Mouse (Mus musculus) v-Abl transformed pro-B cells (cell line): Measurements from ENCODE around the gene Nkx2-5.

Experiments used
- in situ Hi-C, 2 experiments: fragments of 400-800 bp; cut with MboI; formaldehyde crosslinking; loops; one replicate each; pipeline ENCODE4 v1.15.1; 2025; ENCODE audit not compliant: unreplicated experiment in 2 of 2

Gene Nkx2-5

DNA sequence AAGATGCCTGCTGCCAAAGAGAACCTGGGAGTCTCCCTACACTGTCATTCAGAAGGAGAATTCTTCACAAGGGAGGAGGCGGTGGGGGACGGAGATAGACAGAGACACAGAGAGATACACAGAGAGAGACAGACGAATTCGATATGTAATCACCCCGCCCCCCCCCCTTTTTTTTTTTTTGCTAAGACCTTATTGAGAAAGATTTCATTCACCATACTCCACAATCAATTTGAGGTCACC lies at the start of gene Nkx2-5:
Gene Nkx2-5, minus strand, starts transcription at position 101 of the 240 bp plus-strand sequence.
- in situ Hi-C loops = no loop called here

DNA sequence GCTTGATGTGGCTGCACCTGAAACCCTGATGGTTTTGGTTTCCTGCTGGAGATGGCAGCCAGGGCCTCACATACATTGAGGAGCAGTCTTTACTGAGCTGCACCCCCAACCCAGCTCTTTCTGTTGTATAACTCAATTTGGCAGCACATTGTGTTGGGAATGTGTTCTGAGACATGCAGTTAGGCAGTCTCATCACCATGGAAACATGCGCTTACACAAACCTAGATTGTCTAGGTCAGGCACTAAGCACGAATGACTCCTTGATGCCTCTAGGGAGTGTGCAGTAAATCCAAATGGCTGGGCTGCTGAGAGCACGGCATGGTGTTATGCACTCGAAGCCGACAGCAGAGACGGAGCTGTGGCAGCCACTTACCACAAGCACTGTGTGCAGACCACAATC lies 49.5 kb upstream of the Nkx2-5 start:
- in situ Hi-C loops = loop anchor here (10.0 to 25.0 kb wide), 2 partner anchors 110 to 618 kb away; partner anchors contain the start of gene Grm4 (in 1 of the 2)

DNA sequence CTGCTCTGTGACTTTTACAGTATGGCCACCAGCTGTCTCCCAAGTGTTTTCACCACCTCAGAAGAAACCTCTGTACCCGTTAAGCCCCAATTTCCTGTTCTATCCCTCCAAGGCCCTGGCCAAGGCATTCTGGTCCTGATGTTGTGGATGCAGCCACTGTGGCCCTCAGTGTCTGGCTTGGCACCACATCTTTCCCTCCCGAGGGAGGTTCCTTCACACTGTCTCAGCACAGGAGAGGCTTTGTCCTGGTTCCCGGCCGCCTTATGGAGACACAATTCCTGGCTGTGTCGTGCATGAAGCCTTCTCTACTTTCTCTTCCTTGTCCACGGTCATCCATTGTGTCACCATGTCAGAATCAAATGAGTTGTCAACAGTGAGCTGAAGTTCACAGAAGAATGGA lies 48.7 kb upstream of the Nkx2-5 start:
- in situ Hi-C loops = loop anchor here (10.0 to 25.0 kb wide), 2 partner anchors 111 to 619 kb away; partner anchors contain the start of gene Grm4 (in 1 of the 2)

DNA sequence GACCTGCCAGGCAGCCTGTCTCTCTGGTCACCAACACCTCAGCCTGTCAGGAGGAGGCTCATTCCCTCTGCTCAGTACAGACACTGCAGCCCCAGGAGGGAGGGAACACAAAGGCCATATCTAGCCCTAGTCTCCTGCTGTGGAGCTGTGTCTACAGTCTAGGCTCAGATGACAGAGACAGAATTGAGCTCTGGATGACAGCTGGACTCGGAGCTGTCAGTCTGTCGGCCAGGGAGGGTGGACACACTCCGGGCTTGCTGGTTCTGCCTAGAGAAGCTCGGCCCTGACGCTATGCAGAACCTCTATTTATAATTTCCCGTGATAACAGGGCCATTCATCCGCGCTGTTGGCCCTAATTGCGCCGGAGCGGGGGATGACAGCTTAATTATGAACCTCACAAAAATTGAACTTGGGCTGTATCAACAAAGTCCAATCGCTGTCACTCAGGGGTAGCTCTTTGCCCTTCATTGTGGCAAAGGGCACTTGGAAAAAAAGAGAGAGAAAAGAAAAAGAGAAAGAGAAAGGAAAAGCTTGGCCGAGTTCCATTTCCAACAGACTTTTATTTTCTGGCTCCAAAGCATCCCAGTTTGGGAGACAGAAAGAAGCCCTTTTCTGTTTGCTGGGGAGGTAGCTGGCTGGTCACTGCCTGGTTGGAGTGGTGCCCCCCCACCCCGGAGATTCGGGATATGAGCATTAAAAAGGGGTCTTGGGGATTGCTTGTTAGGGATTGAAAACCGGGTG lies 48.0 kb upstream of the Nkx2-5 start:
- in situ Hi-C loops = loop anchor here (10.0 to 25.0 kb wide), 2 partner anchors 112 to 619 kb away; partner anchors contain the start of gene Grm4 (in 1 of the 2)

DNA sequence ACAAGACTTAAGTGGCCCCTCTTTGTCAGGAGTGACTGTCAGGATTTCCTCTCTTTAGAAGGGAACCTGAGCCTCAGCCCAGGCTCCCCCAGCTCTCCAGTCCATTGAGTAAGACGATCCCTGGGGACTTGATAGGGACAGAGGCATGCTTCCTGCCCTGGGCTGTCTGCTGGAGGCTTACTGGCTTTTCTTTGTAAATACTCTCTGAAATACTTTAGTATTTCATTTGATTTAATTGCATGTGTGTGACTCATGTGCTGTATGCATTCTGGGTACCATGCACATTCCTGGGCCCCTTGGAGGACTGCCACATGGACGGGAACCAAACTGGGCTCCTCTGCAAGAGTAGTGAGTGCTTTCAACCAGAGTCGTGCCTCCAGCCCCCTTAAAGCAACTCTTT lies 43.1 kb upstream of the Nkx2-5 start:
- in situ Hi-C loops = loop anchor here (5.0 to 25.0 kb wide), 4 partner anchors 93 to 624 kb away; partner anchors contain the start of gene Grm4 (in 1 of the 2)

DNA sequence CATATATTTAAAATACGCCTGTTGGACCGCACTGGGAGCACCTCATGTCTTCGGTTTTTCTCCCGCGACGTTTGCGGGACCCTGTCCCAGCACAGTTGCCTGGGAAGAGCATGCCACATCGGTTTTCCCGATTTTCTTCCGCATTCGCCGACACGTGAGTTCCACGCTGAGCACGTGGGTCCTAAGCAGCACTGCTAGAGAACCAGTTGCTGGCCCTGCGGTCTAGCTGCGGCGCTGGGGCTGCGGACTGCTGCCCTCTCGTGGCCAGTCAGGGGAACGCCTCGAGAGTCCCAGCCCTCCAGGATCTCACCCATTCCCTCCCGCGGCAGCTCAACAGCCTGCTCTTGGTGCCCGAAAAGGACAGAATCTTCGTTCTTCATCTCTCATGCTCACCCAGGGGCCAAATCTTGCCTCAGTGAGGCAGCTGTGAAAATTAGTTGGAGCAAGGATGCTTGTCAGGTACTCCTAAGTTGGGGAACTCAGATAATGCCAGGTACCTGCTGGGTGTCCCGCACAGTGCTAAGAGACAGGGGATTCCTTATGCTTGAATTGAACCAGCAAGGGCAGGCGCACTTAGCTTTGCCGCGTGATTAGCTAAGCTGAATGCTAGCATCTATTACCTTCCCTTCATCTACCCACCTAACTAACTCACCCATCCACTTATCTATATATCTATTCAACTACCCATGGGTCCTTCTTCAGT lies 41.4 kb upstream of the Nkx2-5 start:
- in situ Hi-C loops = loop anchor here (5.0 to 25.0 kb wide), 4 partner anchors 91 to 626 kb away; partner anchors contain the start of gene Grm4 (in 1 of the 2)

DNA sequence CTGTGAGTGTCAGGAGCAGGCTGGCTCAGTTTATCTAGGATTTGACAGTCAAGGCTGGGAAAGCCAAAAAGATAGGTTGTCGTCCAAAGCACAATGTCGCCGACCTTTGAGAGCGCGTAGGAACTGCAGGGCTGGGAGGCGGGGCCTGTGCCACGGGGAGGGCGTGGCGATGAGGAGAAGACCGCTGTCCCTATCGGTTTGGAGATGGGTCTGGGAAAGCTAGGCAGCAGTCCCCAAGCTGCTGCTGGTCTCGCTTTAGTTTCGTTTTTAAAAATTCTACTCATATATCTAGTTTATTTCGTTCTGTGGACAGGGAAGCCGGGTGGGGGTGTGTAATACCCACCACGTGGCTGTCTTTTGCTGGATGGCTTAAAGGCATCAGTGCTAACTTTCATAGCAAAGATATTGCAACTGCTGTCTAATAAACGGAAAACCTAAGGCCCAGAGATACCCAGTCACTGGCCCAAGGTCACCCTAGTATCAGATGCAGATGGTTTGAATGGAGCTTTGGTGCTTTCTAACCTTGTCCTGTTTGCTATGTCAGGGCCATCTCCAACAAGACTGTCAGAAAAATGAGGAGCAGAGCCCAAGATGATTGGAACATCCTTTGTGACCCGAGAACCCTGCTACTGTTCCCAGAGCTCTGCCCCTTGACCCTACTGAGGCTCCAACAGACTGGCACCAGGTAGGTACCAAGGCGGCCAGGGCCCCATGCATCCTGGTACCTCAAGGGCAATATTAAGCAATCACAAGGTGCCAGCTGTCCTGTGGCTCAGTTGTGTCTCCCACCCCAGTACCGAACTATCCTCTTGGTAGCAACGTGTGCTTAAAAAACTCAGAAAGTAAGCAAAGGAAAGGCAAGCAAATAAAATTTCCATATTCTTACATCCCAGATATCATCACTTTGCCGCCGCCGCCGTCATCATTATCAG lies 40.5 kb upstream of the Nkx2-5 start:
- in situ Hi-C loops = loop anchor here (5.0 to 25.0 kb wide), 4 partner anchors 90 to 627 kb away; partner anchors contain the start of gene Grm4 (in 1 of the 2)

DNA sequence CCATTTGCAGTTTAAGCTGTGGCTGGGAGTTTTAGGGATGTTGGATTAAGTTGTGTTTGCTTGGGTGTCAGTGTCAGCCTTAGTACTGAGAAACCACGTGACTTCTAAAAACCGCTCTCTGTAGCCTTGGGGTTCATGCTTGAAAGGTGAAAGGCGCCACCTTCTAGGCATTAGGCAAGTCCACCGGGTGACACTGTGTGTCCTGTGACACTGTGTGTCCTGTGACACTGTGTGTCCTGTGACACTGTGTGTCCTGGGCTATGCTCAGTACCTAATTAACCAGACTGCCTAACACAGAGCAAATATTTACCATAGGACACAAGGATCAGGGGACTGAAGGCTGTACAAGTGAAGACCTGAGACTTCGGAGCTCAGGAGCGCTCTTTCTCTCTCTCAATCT lies 38.8 kb upstream of the Nkx2-5 start:
- in situ Hi-C loops = loop anchor here in 1 of 2 experiments (5.0 to 25.0 kb wide), 3 partner anchors 89 to 629 kb away; partner anchors contain the start of gene Grm4

DNA sequence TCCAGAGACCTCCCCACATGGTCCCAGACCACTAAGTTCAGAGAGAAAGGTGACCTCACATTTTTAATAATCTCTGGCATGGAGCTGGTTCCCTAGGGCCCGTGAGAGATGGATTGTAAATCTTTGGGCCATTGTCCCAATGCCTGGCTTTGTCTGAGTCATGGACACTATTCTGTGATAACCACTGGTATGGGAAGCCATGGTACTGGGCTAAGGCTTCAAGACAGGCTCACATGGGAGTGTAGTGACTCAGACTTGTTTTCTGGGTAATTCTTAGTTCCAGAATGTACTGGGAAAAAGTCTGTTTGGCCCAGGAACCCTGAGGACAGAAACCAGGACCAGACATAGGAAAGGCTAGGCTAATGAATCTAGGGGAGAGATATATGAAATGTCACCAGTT lies 37.9 kb upstream of the Nkx2-5 start:
- in situ Hi-C loops = loop anchor here in 1 of 2 experiments (5.0 to 25.0 kb wide), 3 partner anchors 88 to 630 kb away; partner anchors contain the start of gene Grm4

DNA sequence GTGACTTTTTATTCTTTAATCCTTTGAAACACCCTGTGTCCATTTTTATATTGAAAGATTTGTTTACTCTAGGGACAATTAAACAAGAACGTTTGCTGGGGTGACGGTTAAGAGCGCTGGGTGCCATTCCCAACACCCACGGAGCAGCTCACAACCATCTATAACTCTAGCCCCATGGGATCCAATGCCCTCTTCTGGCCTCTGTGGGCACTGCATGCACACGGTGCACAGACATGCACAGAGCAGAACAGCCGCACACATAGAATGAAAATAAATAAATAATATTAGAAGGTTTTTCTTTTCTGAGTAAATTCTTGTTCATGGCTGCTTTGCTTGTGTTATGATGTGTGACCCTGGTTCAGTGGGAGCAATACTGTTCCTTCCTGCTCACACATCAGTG lies 34.4 kb upstream of the Nkx2-5 start:
- in situ Hi-C loops = loop anchor here in 1 of 2 experiments (25.0 kb wide), 1 partner anchor 633 kb away; the partner anchor contains the start of gene Grm4

DNA sequence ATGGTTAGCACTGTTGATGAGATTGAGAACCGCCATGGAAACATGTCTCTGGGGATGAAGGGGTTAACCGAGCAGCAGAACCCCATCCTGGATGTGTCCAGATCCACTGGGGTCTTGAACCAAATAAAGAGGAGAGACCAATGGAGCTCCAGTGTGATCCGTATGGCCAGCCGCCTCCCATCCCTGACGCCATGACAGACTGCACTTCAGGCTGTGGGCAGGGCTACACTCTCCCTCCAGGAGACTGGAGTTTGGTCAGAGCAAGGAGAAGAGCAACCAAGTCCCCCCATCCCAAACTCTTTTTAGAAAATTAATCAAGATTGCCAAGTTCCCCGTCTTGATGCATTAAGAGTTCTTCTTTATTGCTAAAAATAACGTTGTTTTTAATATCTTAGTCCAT lies 33.1 kb upstream of the Nkx2-5 start:
- in situ Hi-C loops = loop anchor here in 1 of 2 experiments (25.0 kb wide), 1 partner anchor 634 kb away; the partner anchor contains the start of gene Grm4

DNA sequence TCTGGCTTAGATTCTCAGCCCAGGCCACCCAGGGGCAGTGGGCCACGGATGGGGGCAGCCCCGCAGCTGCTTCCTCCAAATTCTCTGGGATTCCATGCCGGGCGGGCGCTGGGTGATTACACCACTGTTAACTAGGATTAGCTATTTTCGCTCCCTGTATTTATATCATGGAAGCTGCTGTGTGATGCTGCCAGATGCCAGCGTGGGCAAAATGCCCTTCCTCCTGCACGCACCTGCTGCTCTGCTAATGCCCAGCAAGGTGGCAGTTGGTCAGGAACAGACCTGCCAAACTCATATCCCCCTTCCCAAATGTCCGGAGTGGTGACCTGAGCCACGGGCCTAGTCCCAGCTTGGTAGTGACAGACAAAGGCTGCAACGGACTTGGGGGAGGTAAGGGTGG lies 29.7 kb upstream of the Nkx2-5 start:
- in situ Hi-C loops = loop anchor here in 1 of 2 experiments (5.0 to 25.0 kb wide), 2 partner anchors 77 to 562 kb away; no protein-coding TSS in a partner anchor

DNA sequence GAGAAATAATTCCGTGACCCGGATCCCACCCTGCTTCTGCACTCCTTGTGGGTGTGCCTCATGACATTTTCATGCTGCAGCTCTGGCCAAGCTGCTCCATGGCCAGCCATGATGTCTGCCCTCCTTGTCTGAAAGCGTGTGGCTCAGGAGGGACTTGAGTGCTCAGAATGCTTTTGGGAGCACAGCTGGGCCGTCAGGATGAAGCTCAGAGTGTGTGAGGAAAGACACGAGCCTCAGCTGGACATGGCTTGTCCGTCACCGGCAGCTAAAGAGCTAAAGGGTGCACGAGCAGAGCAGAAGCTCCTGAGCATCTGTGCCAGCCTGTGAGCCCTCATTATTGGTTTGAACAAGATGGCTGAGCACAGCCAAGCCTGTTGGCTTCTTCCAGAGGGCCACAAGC lies 28.7 kb upstream of the Nkx2-5 start:
- in situ Hi-C loops = loop anchor here in 1 of 2 experiments (5.0 to 25.0 kb wide), 2 partner anchors 76 to 561 kb away; no protein-coding TSS in a partner anchor

DNA sequence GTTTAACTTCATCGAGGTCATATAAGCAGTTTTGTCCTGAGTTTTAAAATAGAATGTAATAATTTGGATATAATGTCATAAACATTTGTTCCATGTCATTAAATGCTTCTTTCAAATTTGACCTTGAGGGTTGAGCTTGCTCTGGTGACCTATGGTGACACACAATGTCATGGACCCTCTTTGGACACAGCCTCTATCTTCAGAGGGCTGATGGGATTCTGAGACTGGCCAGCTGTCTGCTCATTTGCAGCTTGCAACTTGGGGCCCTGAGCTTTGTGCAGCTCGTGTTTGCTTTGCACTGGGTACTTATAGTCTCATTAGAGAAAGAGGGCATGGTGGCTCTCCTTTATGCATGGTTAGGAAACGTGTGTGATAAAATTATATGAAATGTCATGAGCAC lies 28.1 kb upstream of the Nkx2-5 start:
- in situ Hi-C loops = loop anchor here in 1 of 2 experiments (5.0 to 25.0 kb wide), 2 partner anchors 76 to 561 kb away; no protein-coding TSS in a partner anchor

DNA sequence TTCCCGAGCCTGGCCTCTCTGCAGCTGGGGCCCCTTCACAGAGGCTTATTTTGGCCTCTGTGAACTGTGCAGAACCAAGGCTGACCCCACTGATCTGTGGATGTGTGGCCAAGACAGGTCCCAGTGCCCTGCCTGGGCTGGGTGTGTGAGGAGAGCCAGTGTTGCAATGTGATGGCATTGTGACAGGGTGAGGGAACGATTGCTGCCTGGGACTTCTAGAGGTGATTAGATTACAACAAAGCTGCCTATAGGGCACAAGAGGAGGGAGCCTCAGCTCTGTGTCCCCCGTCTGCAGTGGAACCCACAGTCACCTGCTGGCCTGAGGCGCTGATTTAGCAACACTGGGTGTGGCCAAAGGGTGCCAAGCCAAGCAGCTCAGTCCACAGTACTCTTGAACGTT lies 23.9 kb upstream of the Nkx2-5 start:
- in situ Hi-C loops = loop anchor here in 1 of 2 experiments (25.0 kb wide), 1 partner anchor 556 kb away; no protein-coding TSS in a partner anchor

DNA sequence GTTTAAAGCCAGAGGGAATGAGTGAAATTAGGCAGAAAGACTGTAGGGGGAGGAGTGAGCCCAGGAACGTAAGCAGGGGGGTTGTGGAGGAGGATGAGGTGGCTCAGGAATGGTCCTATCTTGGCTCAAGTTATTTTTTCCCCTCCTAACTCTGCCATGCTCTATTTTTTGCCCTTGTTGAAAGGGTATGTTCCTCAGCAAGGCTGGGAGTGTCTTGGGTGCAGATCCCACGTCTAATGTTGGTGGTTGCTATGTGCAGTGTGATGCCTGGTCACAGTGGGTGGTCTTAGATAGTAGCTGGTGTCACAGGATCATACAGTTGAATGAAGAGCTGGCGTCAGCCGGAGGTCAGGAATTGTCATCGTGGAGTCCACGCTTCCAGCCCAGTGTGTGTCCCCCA lies 20.3 kb upstream of the Nkx2-5 start:
- in situ Hi-C loops = loop anchor here in 1 of 2 experiments (25.0 kb wide), 1 partner anchor 553 kb away; no protein-coding TSS in a partner anchor

DNA sequence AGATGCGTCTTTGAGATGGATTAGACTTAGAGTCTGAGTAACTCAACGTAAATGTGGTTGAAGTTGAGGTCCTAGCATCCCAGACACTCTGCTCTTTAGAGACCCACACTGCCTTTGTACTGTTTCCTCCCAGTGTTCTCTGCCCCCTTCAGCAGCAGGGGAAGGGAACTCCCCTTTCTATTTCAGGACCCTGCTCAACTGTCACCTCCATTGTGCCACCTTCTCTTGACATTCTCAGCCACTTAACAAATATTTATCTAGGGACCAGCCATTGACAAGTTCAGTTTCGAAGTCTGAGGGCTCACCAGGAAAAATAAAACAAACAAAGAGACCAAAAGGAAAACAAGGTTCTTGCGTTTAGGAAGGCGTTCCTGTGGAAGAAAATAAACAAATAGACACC lies 19.5 kb upstream of the Nkx2-5 start:
- in situ Hi-C loops = loop anchor here in 1 of 2 experiments (25.0 kb wide), 1 partner anchor 552 kb away; no protein-coding TSS in a partner anchor

DNA sequence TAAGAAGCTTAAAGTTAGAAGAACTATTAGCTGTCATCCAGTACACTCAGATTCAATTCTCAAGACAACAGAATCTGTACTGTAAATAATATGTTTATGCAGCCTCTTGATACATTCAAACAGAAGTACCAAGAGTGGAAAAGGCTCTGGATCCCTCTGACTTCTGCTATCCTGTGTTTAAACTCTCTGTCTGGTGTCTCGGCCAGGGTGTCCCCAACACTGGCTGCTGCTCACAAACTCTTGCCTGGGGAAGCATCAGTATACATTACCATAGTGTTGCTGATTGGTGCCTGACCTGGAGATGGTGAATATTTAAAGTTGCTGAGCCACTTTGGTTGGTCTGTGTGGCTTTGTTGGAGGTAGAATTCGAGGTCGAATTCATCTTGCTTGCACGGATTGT lies 17.0 kb upstream of the Nkx2-5 start:
- in situ Hi-C loops = loop anchor here in 1 of 2 experiments (25.0 kb wide), 1 partner anchor 549 kb away; no protein-coding TSS in a partner anchor

DNA sequence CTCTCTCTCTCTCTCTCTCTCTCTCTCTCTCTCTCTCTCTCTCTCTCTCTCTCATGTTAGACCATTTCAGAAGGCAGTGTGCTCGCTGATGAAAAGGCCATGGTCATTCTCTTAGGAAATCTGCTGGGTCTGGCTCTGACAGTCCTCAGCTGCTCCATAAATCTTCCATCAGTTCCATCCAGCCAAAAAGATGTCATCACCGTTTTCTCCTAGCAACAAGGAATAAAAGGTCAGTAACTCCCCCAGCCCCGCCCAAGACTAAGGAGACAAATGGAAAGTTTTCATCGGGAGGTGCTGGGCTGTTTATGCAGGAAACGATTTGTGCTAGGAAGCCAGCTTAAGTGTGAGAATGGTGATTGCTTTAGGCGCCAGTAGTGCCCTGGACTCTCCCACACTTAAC lies 16.6 kb upstream of the Nkx2-5 start:
- in situ Hi-C loops = loop anchor here in 1 of 2 experiments (25.0 kb wide), 1 partner anchor 549 kb away; no protein-coding TSS in a partner anchor
